Mouse (Mus musculus) lung, adult 2 months (tissue): ENCODE measurements at regions not wholly inside any gene's neighbourhood (a gene's known extent, or its start where the extent isn't known, plus 50 kb on each side); places are given as distances from the start of the nearest gene placed in this dataset.

Experiments
- CTCF ChIP-seq: fragments of 200-500 bp; IDR thresholded peaks from 2 replicates; pipeline ENCODE4 v1.5.1; 2011; ENCODE audit warnings: mild to moderate bottlenecking, low read length, control low read depth; ENCODE audit not compliant: insufficient read depth
- POLR2A ChIP-seq: fragments of 200-500 bp; IDR thresholded peaks from 2 replicates; pipeline ENCODE4 v1.6.1; 2011; ENCODE audit warnings: low read depth, mild to moderate bottlenecking, control low read depth, low read length, borderline replicate concordance; ENCODE audit errors: extremely low read depth

DNA sequence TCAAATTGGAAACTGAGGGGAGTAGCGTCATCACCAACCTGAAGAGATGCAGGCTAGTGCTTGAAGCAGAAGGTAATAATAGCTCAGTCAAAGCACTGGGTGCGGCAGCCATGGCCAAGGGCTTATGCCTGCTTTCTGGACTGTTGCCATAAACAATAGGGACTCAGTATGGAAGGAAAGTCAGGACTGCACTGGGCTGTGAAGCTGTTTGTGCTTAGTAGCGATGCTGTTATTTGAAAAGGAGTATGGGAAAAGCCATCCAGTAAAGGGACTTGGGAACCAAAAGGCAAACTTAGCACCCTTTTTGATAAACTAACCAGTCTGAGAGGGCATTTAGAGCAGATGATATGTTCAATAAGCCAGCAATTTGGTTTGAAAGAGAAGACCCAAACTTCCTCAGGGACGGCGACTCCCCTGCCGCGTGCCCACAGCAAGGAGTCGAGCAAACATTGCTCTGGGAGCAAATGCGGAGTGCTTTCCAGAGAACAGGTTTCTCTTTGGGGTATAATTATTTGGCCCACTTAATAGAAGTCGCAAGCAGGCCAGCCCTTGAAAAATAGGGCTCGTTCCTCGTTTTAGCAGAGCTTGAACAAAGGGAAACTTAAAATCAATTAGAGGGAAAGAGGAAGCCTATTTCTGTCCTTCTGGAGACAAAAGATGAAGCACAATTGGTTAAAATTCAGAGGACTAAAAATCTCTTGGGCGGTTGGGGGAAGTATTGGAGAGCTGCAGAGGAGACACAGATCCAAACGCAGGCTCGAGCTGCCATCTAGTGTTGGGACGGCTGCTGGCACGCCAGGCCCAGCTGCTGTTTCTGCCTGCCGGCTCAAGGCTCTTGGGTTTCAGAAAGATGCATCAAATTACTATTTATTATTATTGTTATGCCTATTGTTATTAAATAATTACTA lies 1724.3 kb upstream of the Gm7489 start:
- peak; percentile 85 for TF ChIP-seq CTCF
- TF ChIP-seq POLR2A = no peak
